Mouse (Mus musculus) lung, embryonic 16.5 days (tissue): Measurements from ENCODE around the gene Cacng8. TPM values are rescaled to one million over a fixed set of nuclear protein-coding genes. Genes with fewer than 3 reads are reported as not detected.

ENCODE experiments used
- ATAC-seq: fragments of 200-750 bp; cut with Nextera tagmentation; 2 replicates; pipeline ENCODE4 v1.8.0; 2017; ENCODE audit warnings: low read depth, mild to moderate bottlenecking, moderate library complexity
- H3K27ac ChIP-seq: fragments of 300-500 bp; sonication (generic); 2 replicates; pipeline ENCODE4 v1.5.1; 2014; ENCODE audit warnings: mild to moderate bottlenecking, control low read depth, low read length
- H3K27me3 ChIP-seq: fragments of 300-500 bp; sonication (generic); 2 replicates; pipeline ENCODE4 v1.6.1; 2014; ENCODE audit warnings: low read depth, low read length, mixed read lengths; ENCODE audit not compliant: control insufficient read depth, insufficient read depth
- H3K36me3 ChIP-seq: fragments of 300-500 bp; sonication (generic); 2 replicates; pipeline ENCODE4 v1.6.1; 2014; ENCODE audit warnings: low read length; ENCODE audit not compliant: control insufficient read depth, insufficient read depth
- H3K4me1 ChIP-seq: fragments of 300-500 bp; sonication (generic); replicated peaks from 2 replicates; pipeline ENCODE4 v1.6.1; 2014; ENCODE audit warnings: low read length, mixed read lengths; ENCODE audit not compliant: control insufficient read depth, insufficient read depth
- H3K4me2 ChIP-seq: fragments of 300-500 bp; sonication (generic); 2 replicates; pipeline ENCODE4 v1.6.1; 2014; ENCODE audit warnings: low read depth, low read length, control low read depth
- H3K4me3 ChIP-seq: fragments of 300-500 bp; sonication (generic); 2 replicates; pipeline ENCODE4 v1.5.1; 2014; ENCODE audit warnings: mild to moderate bottlenecking, low read length, control low read depth
- H3K9ac ChIP-seq: fragments of 300-500 bp; sonication (generic); 2 replicates; pipeline ENCODE4 v1.6.1; 2014; ENCODE audit warnings: low read length, control low read depth
- H3K9me3 ChIP-seq: fragments of 300-500 bp; sonication (generic); 2 replicates; pipeline ENCODE4 v1.6.1; 2016; ENCODE audit warnings: low read length; ENCODE audit not compliant: control insufficient read depth
- WGBS: fragments of 180-500 bp; shearing (Covaris S2); extraction: QIAGEN DNeasy Blood & Tissue Kit; methylation state at CpG from one replicate; pipeline ENCODE4 v1.1.7; 2014; 5-methylcytosine and 5-hydroxymethylcytosine counted together
- polyA plus RNA-seq: library from polyadenylated mRNA; unstranded; fragments of >200 nt; fragmentation: Nextera tagmentation; extraction: Ambion mirVana; gene quantifications from 2 replicates; pipeline ENCODE4 v1.2.1, GENCODE M21; 2015

Gene Cacng8
- 0.73 and 0.79 TPM in 2 replicates for polyA plus RNA-seq

DNA sequence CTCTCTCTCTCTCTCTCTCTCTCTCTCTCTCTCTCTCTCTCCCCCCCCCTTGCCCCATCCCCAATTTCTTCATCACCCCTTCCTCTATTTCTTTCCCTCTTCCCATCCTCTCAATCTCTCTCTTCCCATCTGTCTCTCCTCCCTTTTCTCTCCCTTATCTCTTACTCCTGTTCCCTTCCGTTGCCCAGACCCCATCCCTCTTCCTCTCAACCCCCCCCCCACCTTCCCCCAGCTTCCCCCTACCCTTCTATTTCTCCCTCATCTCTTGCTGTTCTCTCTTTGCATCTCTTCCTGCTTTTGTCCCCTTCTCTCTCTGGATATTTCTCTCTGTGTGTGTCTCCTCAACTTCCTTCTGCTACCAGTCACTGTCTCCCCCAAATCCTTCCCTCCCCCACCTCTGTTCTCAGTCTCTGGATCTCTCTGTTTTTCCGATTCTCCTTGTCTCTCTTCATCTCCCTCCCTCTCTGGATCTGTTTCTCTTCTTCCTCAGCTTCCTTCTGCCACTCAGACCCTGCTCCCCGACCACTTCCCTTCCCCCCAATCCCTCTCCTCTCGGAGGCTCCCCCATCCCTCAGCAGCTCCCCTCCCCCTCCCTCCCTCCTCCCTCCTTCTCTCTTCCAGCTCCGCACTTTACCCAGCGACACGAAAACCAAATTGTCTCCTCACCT is at the start of gene Cacng8:
TSS of gene Cacng8 (plus strand) at position 271 of the 668 bp plus-strand sequence.
- Histone ChIP-seq H3K9ac (peak within 1 kb of the TSS; percentile 43; the same call in 1 of the 2 replicates), H3K27me3 (no peaks in the 10 kb centered on the region; the same call in 1 of the 2 replicates), H3K4me3 (peak within 1 kb of the TSS; percentile 34), H3K27ac (no peak within 1 kb of the TSS), H3K36me3 (no peaks in the 10 kb centered on the region), H3K4me2 (peak within 1 kb of the TSS; percentile 57), H3K4me1 (peaks cover 5% of the 10 kb centered on the region; the same call in 1 of the 2 replicates), H3K9me3 (no peaks in the 10 kb centered on the region)
- WGBS = 0% methylated on average over 7 of the region's 7 CpGs
- ATAC-seq = 0 out of 2 replicates have a peak, but pooled peaks have one; percentile 14

DNA sequence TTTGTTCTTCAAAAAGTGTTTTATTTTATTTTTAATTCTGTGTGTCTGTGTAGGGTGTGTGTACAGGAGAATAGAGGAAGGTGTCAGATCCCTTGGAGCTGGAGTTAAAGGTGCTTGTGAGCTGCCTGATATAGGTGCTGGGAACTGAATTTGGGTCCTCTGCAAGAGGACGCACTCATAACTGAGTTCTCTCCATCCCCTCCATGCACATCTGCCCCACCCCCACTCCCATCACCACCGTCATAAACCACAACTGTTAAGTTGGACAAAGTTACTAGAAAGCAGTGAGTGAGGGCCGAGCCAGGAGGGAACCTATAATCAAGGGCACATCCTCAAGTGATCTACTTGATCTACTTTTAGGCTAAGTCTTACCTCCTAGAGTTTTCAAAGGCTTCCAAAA is 46.6 kb upstream of the Cacng8 start:
- Histone ChIP-seq H3K9ac (no peak overlapping the region), H3K4me2 (no peak overlapping the region), H3K36me3 (no peaks in the 10 kb centered on the region), H3K4me3 (no peak overlapping the region), H3K27ac (no peak overlapping the region), H3K4me1 (no peaks in the 10 kb centered on the region), H3K27me3 (no peaks in the 10 kb centered on the region), H3K9me3 (no peaks in the 10 kb centered on the region)
- WGBS = 78% methylated on average over 3 of the region's 3 CpGs
- ATAC-seq = no peak

DNA sequence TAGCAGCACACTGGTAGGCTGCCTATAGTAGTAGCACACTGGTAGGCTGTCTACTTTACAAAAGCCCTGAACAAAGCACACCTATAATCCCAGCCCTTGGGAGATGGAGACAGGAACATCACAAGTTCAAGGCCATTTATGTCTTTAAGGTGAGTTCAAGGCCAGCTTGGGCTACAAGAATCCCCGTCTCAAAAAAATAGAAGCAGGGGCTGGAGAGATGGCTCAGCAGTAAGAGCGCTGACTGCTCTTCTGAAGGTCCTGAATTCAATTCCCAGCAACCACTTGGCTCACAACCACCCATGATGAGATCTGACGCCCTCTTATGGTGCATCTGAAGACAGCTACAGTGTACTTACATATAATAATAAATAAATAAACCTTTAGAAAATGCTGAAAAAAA is 45.2 kb upstream of the Cacng8 start:
- Histone ChIP-seq H3K4me2 (no peak overlapping the region), H3K36me3 (no peaks in the 10 kb centered on the region), H3K27ac (no peak overlapping the region), H3K9me3 (no peaks in the 10 kb centered on the region), H3K4me1 (no peaks in the 10 kb centered on the region), H3K27me3 (no peaks in the 10 kb centered on the region), H3K4me3 (no peak overlapping the region), H3K9ac (no peak overlapping the region)
- ATAC-seq = no peak
- 85% methylated on average over 3 of the region's 3 CpGs for WGBS

DNA sequence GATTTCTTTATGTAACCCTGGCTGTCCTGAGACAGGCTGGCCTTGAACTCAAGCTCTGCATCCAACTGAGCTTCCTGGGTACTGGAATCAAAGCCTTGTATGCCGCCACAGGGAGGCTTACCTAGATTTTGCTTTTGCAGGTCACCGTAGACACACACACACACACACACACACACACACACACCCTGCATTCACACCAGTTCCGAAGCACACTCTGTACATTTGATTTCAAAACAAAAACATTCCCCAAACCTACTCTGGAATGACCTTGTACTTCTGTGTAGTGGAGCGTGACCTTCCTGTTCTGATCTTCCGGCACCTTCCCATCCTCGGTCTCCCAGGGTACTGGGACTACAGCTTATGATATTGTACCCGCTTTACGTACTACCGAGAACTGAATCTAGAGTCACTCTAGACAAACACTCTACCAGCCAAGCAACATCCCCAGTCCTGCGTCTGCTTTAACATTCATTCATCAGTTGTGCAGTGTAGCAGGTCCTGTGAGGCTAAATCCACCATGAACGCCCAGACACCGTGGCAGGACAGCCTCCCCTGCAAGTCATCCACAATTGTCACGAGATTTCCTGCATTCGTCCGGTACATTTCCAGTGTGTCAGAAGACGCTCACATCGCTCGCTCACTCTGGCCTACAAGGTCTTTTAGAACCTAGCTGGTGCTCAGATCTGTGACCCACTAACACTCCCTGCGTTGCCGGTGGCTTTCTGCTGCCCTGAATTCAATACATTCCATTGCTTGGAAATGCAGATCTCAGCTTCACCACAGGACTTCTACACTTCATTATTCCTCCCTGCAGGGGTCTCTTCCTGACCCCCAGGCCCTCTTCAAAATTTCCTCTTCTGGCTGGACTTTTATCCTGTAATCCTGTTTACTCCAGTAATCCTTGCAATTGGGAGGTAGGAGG is 42.9 kb upstream of the Cacng8 start:
- WGBS = 61% methylated on average over 20 of the region's 20 CpGs
- H3K4me1 ChIP-seq = no peaks in the 10 kb centered on the region
- H3K4me2 ChIP-seq = no peak overlapping the region
- H3K9ac ChIP-seq = no peak overlapping the region
- H3K27ac ChIP-seq = no peak overlapping the region
- ATAC-seq = no peak
- no peaks in the 10 kb centered on the region for H3K36me3 ChIP-seq
- no peaks in the 10 kb centered on the region for H3K9me3 ChIP-seq
- H3K4me3 ChIP-seq = no peak overlapping the region
- H3K27me3 ChIP-seq = no peaks in the 10 kb centered on the region

DNA sequence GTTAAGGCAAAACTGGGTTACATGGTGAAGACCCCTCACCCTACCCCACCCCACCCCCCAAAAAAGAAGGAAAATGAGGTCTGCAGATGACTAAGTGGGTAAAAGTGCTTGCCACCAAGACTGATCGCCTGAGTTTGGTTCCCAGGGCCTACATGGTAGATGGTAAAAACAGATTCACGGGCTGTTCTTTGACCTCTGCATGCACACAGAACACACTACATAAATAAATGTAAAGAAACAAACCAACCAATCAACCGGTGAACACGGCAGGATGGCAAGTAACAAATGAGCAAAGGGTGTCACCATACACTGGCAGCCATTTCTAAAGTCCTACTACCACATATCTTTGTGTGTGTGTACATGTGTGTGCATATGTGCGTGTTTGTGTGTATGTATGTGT is 42.2 kb upstream of the Cacng8 start:
- H3K9ac ChIP-seq = no peak overlapping the region
- no peak for ATAC-seq
- WGBS = 62% methylated on average over 5 of the region's 5 CpGs

DNA sequence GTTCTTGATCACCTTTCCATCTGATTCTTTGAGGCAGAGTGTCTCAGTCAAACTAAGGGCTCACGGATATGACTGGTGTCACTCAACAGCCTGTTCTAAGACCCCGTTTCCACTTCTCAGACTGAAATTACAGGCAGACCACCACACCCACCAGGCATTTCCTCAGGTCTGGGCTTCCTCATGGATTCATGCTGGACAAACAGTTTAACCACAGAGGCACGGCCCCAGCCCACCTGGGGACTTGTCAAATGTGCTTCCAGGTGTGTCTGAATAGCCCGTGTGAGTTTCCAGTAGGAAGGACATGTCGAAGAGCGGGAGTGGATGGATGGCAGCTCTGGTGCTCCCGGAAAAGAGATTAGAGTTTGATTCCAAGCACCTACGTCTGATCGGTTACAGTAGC is 40.7 kb upstream of the Cacng8 start:
- no peak for ATAC-seq
- H3K9me3 ChIP-seq = no peaks in the 10 kb centered on the region
- H3K27me3 ChIP-seq = no peaks in the 10 kb centered on the region
- H3K4me1 ChIP-seq = no peaks in the 10 kb centered on the region
- no peaks in the 10 kb centered on the region for H3K36me3 ChIP-seq
- no peak overlapping the region for H3K27ac ChIP-seq
- no peak overlapping the region for H3K9ac ChIP-seq
- no peak overlapping the region for H3K4me2 ChIP-seq
- no peak overlapping the region for H3K4me3 ChIP-seq
- WGBS = 86% methylated on average over 9 of the region's 9 CpGs

More for the DNA sequence above, 42.2 kb upstream of the Cacng8 start:
- no peaks in the 10 kb centered on the region for H3K27me3 ChIP-seq
- H3K27ac ChIP-seq = no peak overlapping the region
- no peaks in the 10 kb centered on the region for H3K36me3 ChIP-seq
- H3K4me1 ChIP-seq = no peaks in the 10 kb centered on the region
- no peaks in the 10 kb centered on the region for H3K9me3 ChIP-seq
- no peak overlapping the region for H3K4me2 ChIP-seq
- no peak overlapping the region for H3K4me3 ChIP-seq

DNA sequence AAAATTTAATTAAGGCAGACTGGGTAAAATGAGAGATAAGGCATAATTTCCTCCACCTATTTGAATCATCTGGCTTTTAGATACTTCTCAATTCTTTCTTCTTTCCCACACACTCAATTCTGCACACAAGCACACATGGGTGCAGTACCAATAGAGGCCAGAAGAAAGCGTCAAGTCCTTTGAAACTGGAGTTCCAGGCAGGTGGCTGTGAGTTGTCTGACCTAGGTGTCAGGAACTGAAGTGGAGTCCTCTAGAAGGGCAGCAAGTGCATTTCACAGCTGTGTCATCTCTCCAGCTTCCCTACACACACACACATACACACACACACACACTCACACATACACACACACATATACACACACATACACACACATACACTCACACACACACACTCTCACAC is 38.9 kb upstream of the Cacng8 start:
- H3K9ac ChIP-seq = no peak overlapping the region
- no peaks in the 10 kb centered on the region for H3K27me3 ChIP-seq
- no peaks in the 10 kb centered on the region for H3K9me3 ChIP-seq
- WGBS = 100% methylated on average over 1 of the region's 1 CpGs
- no peak overlapping the region for H3K27ac ChIP-seq
- H3K36me3 ChIP-seq = no peaks in the 10 kb centered on the region
- H3K4me3 ChIP-seq = no peak overlapping the region
- no peaks in the 10 kb centered on the region for H3K4me1 ChIP-seq
- no peak for ATAC-seq
- no peak overlapping the region for H3K4me2 ChIP-seq

DNA sequence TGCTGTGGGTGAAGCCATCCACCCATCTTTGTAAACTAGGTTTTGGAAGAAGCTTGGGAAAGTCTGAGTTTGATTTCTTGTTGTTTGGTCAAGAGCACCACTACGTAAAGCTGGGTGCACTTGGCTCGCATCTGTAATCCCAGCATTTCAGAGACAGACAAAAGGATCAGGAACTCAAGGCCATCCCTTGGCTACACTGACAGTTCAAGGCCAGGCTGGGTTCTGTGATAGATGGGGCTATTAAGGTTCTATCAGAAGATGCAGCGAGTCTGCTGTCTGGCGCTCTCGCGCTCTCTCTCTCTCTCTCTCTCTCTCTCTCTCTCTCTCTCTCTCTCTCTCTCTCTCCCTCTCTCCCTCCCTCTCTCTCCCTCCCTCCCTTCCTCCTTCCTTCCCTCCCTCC is 35.6 kb upstream of the Cacng8 start:
- Histone ChIP-seq H3K4me1 (no peaks in the 10 kb centered on the region), H3K4me3 (no peak overlapping the region), H3K9me3 (no peaks in the 10 kb centered on the region), H3K36me3 (no peaks in the 10 kb centered on the region), H3K4me2 (no peak overlapping the region), H3K27ac (no peak overlapping the region), H3K9ac (no peak overlapping the region), H3K27me3 (no peaks in the 10 kb centered on the region)
- 87% methylated on average over 6 of the region's 6 CpGs for WGBS
- ATAC-seq = no peak

DNA sequence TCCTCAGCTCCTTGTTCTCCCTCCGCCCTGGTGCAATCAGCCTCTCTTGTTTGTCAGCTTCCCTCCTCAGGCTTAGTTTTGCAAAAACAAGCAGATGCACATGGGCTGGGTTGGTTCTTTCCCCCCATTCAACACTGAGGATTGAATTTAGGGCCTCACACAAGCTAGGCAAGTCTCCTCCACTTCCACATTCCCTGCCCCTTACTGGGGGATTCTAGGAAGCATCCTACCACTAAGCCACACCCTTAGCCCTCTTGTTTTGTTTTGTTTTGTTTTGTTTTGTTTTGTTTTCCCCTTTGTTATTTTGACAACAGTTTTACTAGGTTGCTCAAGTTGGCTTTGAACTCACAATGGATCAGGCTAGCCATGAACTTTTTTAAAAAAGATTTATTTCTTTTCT is 29.8 kb upstream of the Cacng8 start:
- Histone ChIP-seq H3K27me3 (no peaks in the 10 kb centered on the region; the same call in 1 of the 2 replicates), H3K4me3 (no peak overlapping the region), H3K27ac (no peak overlapping the region), H3K4me2 (no peak overlapping the region), H3K36me3 (no peaks in the 10 kb centered on the region), H3K4me1 (no peaks in the 10 kb centered on the region), H3K9me3 (no peaks in the 10 kb centered on the region), H3K9ac (no peak overlapping the region)
- no peak for ATAC-seq
- 100% methylated on average over 1 of the region's 1 CpGs for WGBS
